Mouse (Mus musculus): ENCODE measurements around the gene Mfsd4b5. TPM values are rescaled to one million over a fixed set of nuclear protein-coding genes. Genes with fewer than 3 reads are reported as not detected.

The Mfsd4b5 gene
- polyA plus RNA-seq, 1 experiment, result not detected

- no peak overlapping the region for H3K4me3 ChIP-seq (ENCODE audit: insufficient read depth, low read depth, low read length)
- no peak overlapping the region for H3K27ac ChIP-seq (replicated peaks; ENCODE audit: low read depth, low read length)
- H3K4me1 ChIP-seq (ENCODE audit: control insufficient read depth, insufficient read depth, insufficient read length, low read length), result no peaks in the 10 kb centered on the region
Observed at GRCm38 (mm10) chr10:40006963-40007362, 20.5 kb upstream of the Mfsd4b5 start.

DNA sequence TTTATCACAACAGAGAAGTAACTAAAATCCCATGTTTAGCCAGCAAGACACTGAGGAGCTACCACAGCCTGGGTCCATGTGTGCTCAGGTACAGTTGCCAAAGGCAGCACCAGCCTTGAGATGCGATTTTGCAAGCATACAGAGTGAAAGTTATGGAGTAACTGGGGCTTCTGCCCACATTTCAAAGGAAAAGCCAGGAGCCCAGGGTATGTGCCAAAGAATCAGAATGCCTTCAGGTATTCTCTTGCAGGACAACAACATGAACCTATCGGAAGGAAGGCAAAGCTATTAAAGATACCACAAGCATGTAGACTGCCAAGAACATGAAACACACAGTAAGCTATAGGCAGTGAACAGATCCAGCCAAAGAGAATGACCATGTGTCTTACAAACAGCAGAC, 14.3 kb upstream of the Mfsd4b5 start:
- no peak overlapping the region for H3K4me3 ChIP-seq (ENCODE audit: insufficient read depth, low read depth, low read length)
- no peak overlapping the region for H3K27ac ChIP-seq (replicated peaks; ENCODE audit: low read depth, low read length)
- H3K4me1 ChIP-seq (ENCODE audit: control insufficient read depth, insufficient read depth, insufficient read length, low read length), result no peaks in the 10 kb centered on the region

GRCm38 (mm10) chr10:39991155-39991554, 4.7 kb upstream of the Mfsd4b5 start:
- no peak overlapping the region for H3K27ac ChIP-seq (replicated peaks; ENCODE audit: low read depth, low read length)
- H3K4me3 ChIP-seq (ENCODE audit: insufficient read depth, low read depth, low read length), result no peak overlapping the region
- no peaks in the 10 kb centered on the region for H3K4me1 ChIP-seq (ENCODE audit: control insufficient read depth, insufficient read depth, insufficient read length, low read length)

GRCm38 (mm10) chr10:39982604-39983003, 3.8 kb downstream of the Mfsd4b5 start:
- Histone ChIP-seq H3K27ac (replicated peaks; ENCODE audit: low read depth, low read length) (no peak overlapping the region), H3K4me1 (ENCODE audit: control insufficient read depth, insufficient read depth, insufficient read length, low read length) (no peaks in the 10 kb centered on the region), H3K4me3 (ENCODE audit: insufficient read depth, low read depth, low read length) (no peak overlapping the region)

DNA sequence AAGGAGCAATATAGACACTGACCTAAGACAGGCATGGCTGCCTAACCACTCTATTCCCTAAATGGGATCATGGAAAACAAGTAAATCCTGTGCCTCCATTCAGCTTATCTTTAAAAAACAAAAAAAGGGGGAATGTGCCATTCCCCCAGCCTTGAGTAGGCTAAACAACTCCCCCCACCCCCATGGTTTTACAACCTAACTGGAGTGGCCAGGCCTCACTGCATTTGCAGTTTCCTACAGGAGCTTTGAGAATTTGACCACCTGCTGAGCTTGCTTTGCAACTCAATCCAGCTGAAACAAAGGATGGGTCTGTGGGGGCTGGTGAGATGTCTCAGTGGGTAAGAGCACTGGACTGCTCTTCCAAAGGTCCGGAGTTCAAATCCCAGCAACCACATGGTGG, 8.2 kb downstream of the Mfsd4b5 start:
- Histone ChIP-seq H3K4me1 (ENCODE audit: control insufficient read depth, insufficient read depth, insufficient read length, low read length) (no peaks in the 10 kb centered on the region), H3K4me3 (ENCODE audit: insufficient read depth, low read depth, low read length) (no peak overlapping the region)

DNA sequence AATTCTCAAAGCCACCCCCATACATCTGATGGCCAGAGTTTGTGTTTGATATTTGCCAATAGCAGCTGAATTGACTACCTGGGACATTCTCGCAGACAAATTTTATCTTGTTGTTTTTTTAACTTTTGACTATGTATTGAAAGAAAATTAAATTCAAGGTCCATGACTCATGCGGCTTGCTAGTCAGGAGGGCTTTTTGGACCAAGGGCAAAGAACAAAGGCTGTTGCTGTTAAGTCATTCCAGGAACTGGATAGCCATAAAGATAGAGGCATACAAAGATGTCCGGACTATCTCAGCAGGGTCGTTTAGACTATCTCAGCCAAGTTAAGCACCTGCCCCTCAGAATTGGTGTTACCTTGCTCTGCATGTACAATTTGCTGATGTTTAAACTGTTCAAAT, 9.1 kb downstream of the Mfsd4b5 start:
- Histone ChIP-seq H3K27ac (replicated peaks; ENCODE audit: low read depth, low read length) (no peak overlapping the region), H3K4me3 (ENCODE audit: insufficient read depth, low read depth, low read length) (no peak overlapping the region), H3K4me1 (ENCODE audit: control insufficient read depth, insufficient read depth, insufficient read length, low read length) (no peaks in the 10 kb centered on the region)

More for the DNA sequence above, 8.2 kb downstream of the Mfsd4b5 start:
- H3K27ac ChIP-seq (replicated peaks; ENCODE audit: low read depth, low read length), result no peak overlapping the region

DNA sequence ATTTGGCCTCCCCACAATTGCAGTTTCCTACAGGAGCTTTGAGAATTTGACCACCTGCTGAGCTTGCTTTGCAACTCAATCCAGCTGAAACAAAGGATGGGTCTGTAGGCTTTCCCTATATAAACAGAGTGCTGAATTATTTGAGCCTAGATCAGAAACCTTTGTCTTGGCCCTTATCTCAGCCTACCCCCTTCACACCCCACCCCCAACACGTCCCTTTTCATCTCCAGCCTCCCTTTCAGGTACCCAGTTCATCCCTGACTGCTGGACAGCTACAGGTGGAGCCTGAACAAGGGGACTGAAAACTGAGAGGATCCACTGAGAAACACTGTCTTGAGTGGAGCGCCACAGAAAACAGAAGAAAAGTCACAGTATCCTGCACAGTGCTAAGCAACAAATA, 10.7 kb downstream of the Mfsd4b5 start:
- no peaks in the 10 kb centered on the region for H3K4me1 ChIP-seq (ENCODE audit: control insufficient read depth, insufficient read depth, insufficient read length, low read length)
- H3K27ac ChIP-seq (replicated peaks; ENCODE audit: low read depth, low read length), result no peak overlapping the region
- H3K4me3 ChIP-seq (ENCODE audit: insufficient read depth, low read depth, low read length), result no peak overlapping the region

- no peaks in the 10 kb centered on the region for H3K4me1 ChIP-seq (ENCODE audit: control insufficient read depth, insufficient read depth, insufficient read length, low read length)
- H3K27ac ChIP-seq (replicated peaks; ENCODE audit: low read depth, low read length), result no peak overlapping the region
- no peak overlapping the region for H3K4me3 ChIP-seq (ENCODE audit: insufficient read depth, low read depth, low read length)
Observed at GRCm38 (mm10) chr10:39974982-39975381, 11.5 kb downstream of the Mfsd4b5 start.

GRCm38 (mm10) chr10:39967512-39967911, 18.9 kb downstream of the Mfsd4b5 start:
- H3K4me1 ChIP-seq (ENCODE audit: control insufficient read depth, insufficient read depth, insufficient read length, low read length), result no peaks in the 10 kb centered on the region
- no peak overlapping the region for H3K4me3 ChIP-seq (ENCODE audit: insufficient read depth, low read depth, low read length)
- H3K27ac ChIP-seq (replicated peaks; ENCODE audit: low read depth, low read length), result no peak overlapping the region

GRCm38 (mm10) chr10:39961906-39962305, 24.5 kb downstream of the Mfsd4b5 start:
- no peak overlapping the region for H3K4me3 ChIP-seq (ENCODE audit: insufficient read depth, low read depth, low read length)
- no peaks in the 10 kb centered on the region for H3K4me1 ChIP-seq (ENCODE audit: control insufficient read depth, insufficient read depth, insufficient read length, low read length)
- no peak overlapping the region for H3K27ac ChIP-seq (replicated peaks; ENCODE audit: low read depth, low read length)

DNA sequence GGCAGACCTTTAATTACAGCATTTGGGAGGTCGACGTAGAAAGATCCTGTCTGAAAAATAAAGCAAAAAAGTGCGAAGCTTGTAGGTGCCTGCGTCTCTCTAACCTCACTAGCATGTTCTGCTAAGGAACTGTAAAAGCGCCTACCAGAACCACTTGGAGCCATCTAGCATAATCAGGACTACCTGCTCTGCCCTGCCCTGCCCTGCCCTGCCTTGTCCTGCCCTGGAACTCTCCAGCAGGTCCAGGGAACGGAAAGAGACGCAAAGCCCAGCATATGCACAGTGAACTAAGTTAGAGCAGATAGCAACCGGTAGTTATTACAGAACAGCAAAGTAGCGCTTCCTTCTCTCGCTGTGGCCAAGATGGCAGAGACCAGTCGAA, 26.0 kb downstream of the Mfsd4b5 start:
- Histone ChIP-seq H3K4me3 (ENCODE audit: insufficient read depth, low read depth, low read length) (no peak overlapping the region), H3K27ac (replicated peaks; ENCODE audit: low read depth, low read length) (no peak overlapping the region), H3K4me1 (ENCODE audit: control insufficient read depth, insufficient read depth, insufficient read length, low read length) (no peaks in the 10 kb centered on the region)

DNA sequence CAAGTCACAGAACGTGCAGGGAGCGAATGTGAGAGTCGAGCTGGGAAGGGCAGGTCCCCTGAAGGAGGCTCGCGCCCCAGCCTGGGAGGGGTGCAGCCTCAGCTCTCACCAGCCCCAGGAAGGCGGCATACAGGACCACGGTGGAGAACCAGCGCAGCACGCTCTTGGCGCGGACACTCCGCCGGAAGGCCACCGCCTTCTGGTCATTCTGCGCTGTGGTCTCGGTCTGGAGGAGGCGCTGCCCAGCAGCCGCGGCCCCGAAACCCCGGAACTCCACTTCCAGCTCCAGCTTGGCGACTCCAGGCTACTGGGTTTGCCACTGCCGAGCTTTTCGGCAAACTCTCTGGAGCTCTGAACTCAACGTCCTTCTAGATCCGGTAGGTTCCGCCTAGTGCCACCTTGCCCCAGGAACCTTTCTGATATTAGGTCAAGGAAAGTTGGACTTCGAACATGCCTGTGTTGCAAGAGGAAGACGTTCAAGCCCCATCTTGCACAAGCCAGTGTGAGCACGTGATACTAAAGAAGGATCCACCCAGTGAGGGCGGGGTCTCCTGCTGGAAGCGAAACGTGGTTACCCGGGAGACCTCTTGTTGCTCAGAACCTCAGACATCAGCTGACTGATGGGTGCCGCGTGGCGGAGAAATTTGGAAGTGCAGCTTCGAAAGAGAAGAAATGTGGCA, 26.5 kb downstream of the Mfsd4b5 start, which contains the start of gene Mfsd4b3:
Gene Mfsd4b3 (minus strand): TSS at position 393 of the 680 bp plus-strand sequence.
- Histone ChIP-seq H3K4me3 (ENCODE audit: insufficient read depth, low read depth, low read length) (peak within 1 kb of the TSS; percentile 78), H3K4me1 (ENCODE audit: control insufficient read depth, insufficient read depth, insufficient read length, low read length) (no peaks in the 10 kb centered on the region), H3K27ac (replicated peaks; ENCODE audit: low read depth, low read length) (peak within 1 kb of the TSS; percentile 83)

- Histone ChIP-seq H3K4me3 (ENCODE audit: insufficient read depth, low read depth, low read length) (no peak overlapping the region), H3K27ac (replicated peaks; ENCODE audit: low read depth, low read length) (no peak overlapping the region), H3K4me1 (ENCODE audit: control insufficient read depth, insufficient read depth, insufficient read length, low read length) (no peaks in the 10 kb centered on the region)
Observed at GRCm38 (mm10) chr10:39958266-39958665, 28.2 kb downstream of the Mfsd4b5 start.

DNA sequence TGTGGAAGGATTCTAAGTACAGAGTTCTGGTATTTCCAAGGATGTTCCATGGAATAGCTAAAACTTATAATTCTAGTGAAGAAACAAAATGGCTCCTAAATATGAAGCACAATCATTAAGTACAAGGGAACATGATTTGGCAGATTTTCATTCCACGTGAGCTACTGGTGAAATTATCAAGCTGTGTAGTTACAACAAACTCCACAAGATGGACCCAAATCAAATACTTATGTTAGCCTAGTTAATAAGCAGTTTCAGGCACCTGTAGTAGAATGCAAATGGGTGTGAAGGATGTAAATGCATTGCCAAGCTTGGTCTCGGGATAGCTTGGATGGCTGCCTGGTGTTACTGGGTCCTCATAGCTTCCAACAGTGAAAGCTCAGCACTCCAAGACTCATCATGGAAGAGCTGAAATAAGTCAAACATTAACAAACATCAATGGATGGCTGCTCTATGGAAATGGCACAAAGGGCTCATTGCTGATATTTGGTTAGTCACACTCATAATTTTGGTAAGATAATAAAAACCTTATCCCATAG, 30.0 kb downstream of the Mfsd4b5 start:
- no peak overlapping the region for H3K4me3 ChIP-seq (ENCODE audit: insufficient read depth, low read depth, low read length)
- H3K4me1 ChIP-seq (ENCODE audit: control insufficient read depth, insufficient read depth, insufficient read length, low read length), result no peaks in the 10 kb centered on the region
- H3K27ac ChIP-seq (replicated peaks; ENCODE audit: low read depth, low read length), result no peak overlapping the region

DNA sequence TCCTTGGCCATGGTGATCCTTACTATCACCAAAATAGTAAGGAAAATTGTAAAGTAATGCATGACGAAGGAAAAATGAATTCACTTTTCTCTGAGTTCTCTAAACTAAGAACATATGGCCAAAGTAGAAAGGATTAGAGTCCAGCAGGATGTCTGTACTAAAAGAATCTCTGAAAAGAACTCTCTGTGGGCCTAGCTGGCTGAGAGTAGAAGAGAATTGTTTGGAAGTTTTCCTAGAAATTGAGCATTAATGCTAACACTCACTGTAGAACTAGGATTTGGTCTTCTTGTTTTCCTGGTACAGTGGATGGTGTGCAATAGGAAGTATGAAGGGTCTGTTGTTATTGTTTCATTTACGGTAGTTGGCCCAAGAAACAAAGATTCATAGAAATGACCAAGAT, 31.3 kb downstream of the Mfsd4b5 start:
- Histone ChIP-seq H3K27ac (replicated peaks; ENCODE audit: low read depth, low read length) (no peak overlapping the region), H3K4me3 (ENCODE audit: insufficient read depth, low read depth, low read length) (no peak overlapping the region), H3K4me1 (ENCODE audit: control insufficient read depth, insufficient read depth, insufficient read length, low read length) (no peaks in the 10 kb centered on the region)

DNA sequence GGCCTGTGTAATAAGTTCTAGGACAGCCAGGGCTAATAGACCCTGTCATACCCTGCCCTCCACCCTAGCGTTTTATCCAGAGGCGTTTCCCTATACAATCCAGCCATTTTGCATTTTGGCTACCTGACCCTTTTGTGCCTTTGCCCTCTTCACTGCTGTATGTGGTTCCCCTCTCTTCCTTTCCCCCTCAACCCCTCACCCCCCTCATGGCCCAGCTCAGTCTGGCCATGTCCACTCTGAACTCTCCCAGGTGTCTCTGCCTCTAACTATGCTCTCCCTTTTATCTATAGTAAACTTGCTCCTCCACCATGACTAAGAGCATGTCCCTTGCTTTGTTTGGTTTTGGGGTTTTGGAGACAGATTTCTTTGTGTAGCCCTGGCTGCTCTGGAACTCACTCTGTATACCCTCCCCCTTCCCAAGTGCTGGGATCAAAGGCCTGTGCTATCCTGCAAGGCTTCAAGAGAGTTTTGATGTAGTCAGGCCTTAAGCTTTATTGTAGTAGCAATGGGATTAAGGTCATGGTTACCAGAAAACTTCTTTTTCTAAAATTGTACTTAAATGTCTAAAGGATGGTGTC, 37.0 kb downstream of the Mfsd4b5 start:
- H3K27ac ChIP-seq (replicated peaks; ENCODE audit: low read depth, low read length), result no peak overlapping the region
- no peak overlapping the region for H3K4me3 ChIP-seq (ENCODE audit: insufficient read depth, low read depth, low read length)
- H3K4me1 ChIP-seq (ENCODE audit: control insufficient read depth, insufficient read depth, insufficient read length, low read length), result no peaks in the 10 kb centered on the region
